Mouse (Mus musculus): ENCODE data around the gene Fbxl17. TPM values are rescaled to one million over a fixed set of nuclear protein-coding genes. Genes with fewer than 3 reads are reported as not detected.

Gene Fbxl17
- total and polyA plus RNA-seq, 2 experiments from 2014 or later: 13.1 to 22.3 TPM

GRCm38 (mm10) chr17:63236846-63237245 is 263.0 kb downstream of the Fbxl17 start:
- no peak overlapping the region for H3K4me2 ChIP-seq (ENCODE audit: low read depth, low read length)
- H3K27ac ChIP-seq: no peak overlapping the region
- H3K9ac ChIP-seq (replicated peaks; ENCODE audit: low read length): no peak overlapping the region
- H3K4me3 ChIP-seq (ENCODE audit: low read length): no peak overlapping the region
- no peaks in the 10 kb centered on the region for H3K9me3 ChIP-seq (ENCODE audit: low read length)
- DNase-seq (ENCODE audit: low spot score): no peak
- no peaks in the 10 kb centered on the region for H3K27me3 ChIP-seq (ENCODE audit: insufficient read depth, low read length)
- no peaks in the 10 kb centered on the region for H3K4me1 ChIP-seq (ENCODE audit: insufficient read depth, low read length)
- no peak for TF ChIP-seq CTCF (IDR thresholded peaks at IDR 0.05; ENCODE audit: low read depth)
- H3K36me3 ChIP-seq (ENCODE audit: insufficient read depth, low read length): no peaks in the 10 kb centered on the region
- ATAC-seq: no peak

DNA sequence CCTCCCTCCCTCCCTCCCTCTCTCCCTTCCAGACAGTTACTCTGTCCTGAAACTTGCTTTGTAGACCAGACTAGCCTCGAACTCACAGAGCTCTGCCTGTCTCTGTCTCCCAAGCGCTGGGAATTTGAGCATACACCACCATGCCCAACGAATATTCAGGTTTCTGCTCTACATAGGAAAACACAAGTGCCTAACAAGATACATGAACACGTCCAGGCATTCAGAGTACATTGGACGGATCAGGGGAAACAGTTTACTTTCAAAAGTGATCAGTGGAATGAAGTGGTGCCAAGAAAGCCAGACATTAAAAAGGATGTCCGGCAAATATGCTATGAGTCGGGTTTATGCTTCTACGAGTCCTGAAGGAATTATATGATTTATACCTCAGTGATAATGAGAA is 263.6 kb downstream of the Fbxl17 start:
- TF ChIP-seq CTCF (IDR thresholded peaks at IDR 0.05; ENCODE audit: low read depth): no peak

DNA sequence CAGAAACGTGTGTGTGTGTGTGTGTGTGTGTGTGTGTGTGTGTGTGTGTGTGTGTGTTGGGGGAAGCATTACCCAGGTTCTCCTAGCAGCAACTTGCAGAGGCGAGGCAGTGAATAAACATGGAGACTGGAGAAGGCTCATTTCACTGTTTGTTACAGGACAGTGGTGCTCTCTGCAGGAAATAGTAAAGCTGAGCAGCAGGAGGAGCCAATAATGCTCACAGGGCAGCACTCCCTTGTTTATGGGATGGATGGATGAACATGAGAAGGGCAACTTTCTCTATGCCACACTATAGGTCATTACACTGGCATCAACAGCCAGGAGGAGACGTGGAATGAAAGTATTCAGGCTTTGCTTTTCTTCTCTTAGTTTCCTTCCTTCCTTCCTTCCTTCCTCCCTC is 264.0 kb downstream of the Fbxl17 start:
- no peaks in the 10 kb centered on the region for H3K4me1 ChIP-seq (ENCODE audit: insufficient read depth, low read length)
- no peak for TF ChIP-seq CTCF (IDR thresholded peaks at IDR 0.05; ENCODE audit: low read depth)
- 65% methylated on average over 3 of the region's 3 CpGs for WGBS

More for the DNA sequence above, 263.6 kb downstream of the Fbxl17 start:
- no peak overlapping the region for H3K9ac ChIP-seq (replicated peaks; ENCODE audit: low read length)
- no peak overlapping the region for H3K4me3 ChIP-seq (ENCODE audit: low read length)
- no peak overlapping the region for H3K27ac ChIP-seq
- H3K4me1 ChIP-seq (ENCODE audit: insufficient read depth, low read length): no peaks in the 10 kb centered on the region
- DNase-seq (ENCODE audit: low spot score) (no peak), ATAC-seq (no peak)
- H3K9me3 ChIP-seq (ENCODE audit: low read length): no peaks in the 10 kb centered on the region
- no peaks in the 10 kb centered on the region for H3K36me3 ChIP-seq (ENCODE audit: insufficient read depth, low read length)
- H3K4me2 ChIP-seq (ENCODE audit: low read depth, low read length): no peak overlapping the region
- WGBS: 84% methylated on average over 8 of the region's 8 CpGs
- no peaks in the 10 kb centered on the region for H3K27me3 ChIP-seq (ENCODE audit: insufficient read depth, low read length)

GRCm38 (mm10) chr17:63229111-63229510 is 270.7 kb downstream of the Fbxl17 start:
- Histone ChIP-seq H3K9ac (replicated peaks; ENCODE audit: low read length) (no peak overlapping the region), H3K4me3 (ENCODE audit: low read length) (no peak overlapping the region), H3K27me3 (ENCODE audit: insufficient read depth, low read length) (no peaks in the 10 kb centered on the region), H3K9me3 (ENCODE audit: low read length) (no peaks in the 10 kb centered on the region), H3K27ac (no peak overlapping the region), H3K4me1 (ENCODE audit: insufficient read depth, low read length) (no peaks in the 10 kb centered on the region), H3K4me2 (ENCODE audit: low read depth, low read length) (no peak overlapping the region), H3K36me3 (ENCODE audit: insufficient read depth, low read length) (no peaks in the 10 kb centered on the region)
- 52% methylated on average over 4 of the region's 4 CpGs for WGBS
- DNase-seq (ENCODE audit: low spot score) (peak; percentile 15), ATAC-seq (no peak)
- no peak for TF ChIP-seq CTCF (IDR thresholded peaks at IDR 0.05; ENCODE audit: low read depth)

More for the DNA sequence above, 264.0 kb downstream of the Fbxl17 start:
- Histone ChIP-seq H3K9me3 (ENCODE audit: low read length) (no peaks in the 10 kb centered on the region), H3K9ac (replicated peaks; ENCODE audit: low read length) (no peak overlapping the region), H3K4me2 (ENCODE audit: low read depth, low read length) (no peak overlapping the region), H3K27ac (no peak overlapping the region), H3K36me3 (ENCODE audit: insufficient read depth, low read length) (no peaks in the 10 kb centered on the region), H3K4me3 (ENCODE audit: low read length) (no peak overlapping the region), H3K27me3 (ENCODE audit: insufficient read depth, low read length) (no peaks in the 10 kb centered on the region)
- ATAC-seq (no peak), DNase-seq (ENCODE audit: low spot score) (no peak)

DNA sequence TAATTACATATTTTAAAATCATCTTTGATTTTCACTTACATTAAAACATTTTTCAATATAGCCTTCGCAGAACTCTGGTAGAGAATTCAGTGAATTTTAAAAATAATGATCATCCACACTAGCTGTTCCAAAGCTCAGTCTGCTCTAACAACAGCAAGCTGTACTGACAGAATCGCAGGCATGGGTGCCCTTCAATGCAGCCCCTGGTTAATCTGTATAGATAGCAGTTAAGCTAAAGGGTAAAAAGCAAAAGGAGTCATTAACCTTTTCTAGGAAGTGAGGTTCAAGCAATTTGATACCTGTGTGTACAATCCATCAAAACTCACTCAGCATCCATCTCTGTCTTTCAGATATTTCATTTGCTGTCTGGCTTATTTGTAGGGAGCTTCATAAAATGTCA is 273.4 kb downstream of the Fbxl17 start:
- ATAC-seq (no peak), DNase-seq (ENCODE audit: low spot score) (no peak)
- Histone ChIP-seq H3K9ac (replicated peaks; ENCODE audit: low read length) (no peak overlapping the region), H3K27me3 (ENCODE audit: insufficient read depth, low read length) (no peaks in the 10 kb centered on the region), H3K27ac (no peak overlapping the region), H3K4me1 (ENCODE audit: insufficient read depth, low read length) (no peaks in the 10 kb centered on the region), H3K4me3 (ENCODE audit: low read length) (no peak overlapping the region), H3K4me2 (ENCODE audit: low read depth, low read length) (no peak overlapping the region), H3K9me3 (ENCODE audit: low read length) (no peaks in the 10 kb centered on the region), H3K36me3 (ENCODE audit: insufficient read depth, low read length) (no peaks in the 10 kb centered on the region)
- 62% methylated on average over 2 of the region's 2 CpGs for WGBS
- no peak for TF ChIP-seq CTCF (IDR thresholded peaks at IDR 0.05; ENCODE audit: low read depth)

DNA sequence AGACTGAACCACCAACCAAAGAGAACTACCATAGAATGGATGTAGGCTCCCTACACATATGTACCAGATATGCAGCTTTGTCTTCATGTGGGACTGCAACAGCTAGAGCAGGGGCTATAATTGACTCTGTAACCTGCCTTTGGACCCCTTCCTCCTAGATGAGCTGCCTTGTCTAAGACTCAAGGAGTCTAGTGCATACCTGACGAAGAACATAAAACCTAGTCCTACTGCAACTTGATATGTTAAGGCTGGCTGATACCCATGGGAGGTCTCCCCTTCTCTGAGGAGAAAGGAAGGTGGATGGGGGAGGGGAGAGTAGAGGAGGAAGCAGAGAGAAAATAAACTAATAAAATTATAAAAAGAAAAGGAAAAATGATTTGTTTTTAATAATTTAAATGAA is 273.9 kb downstream of the Fbxl17 start:
- Histone ChIP-seq H3K4me2 (ENCODE audit: low read depth, low read length) (no peak overlapping the region), H3K9ac (replicated peaks; ENCODE audit: low read length) (no peak overlapping the region), H3K36me3 (ENCODE audit: insufficient read depth, low read length) (no peaks in the 10 kb centered on the region), H3K9me3 (ENCODE audit: low read length) (no peaks in the 10 kb centered on the region), H3K27me3 (ENCODE audit: insufficient read depth, low read length) (no peaks in the 10 kb centered on the region), H3K27ac (no peak overlapping the region), H3K4me1 (ENCODE audit: insufficient read depth, low read length) (no peaks in the 10 kb centered on the region), H3K4me3 (ENCODE audit: low read length) (no peak overlapping the region)
- DNase-seq (ENCODE audit: low spot score) (no peak), ATAC-seq (no peak)
- 95% methylated on average over 1 of the region's 1 CpGs for WGBS
- TF ChIP-seq CTCF (IDR thresholded peaks at IDR 0.05; ENCODE audit: low read depth): no peak

DNA sequence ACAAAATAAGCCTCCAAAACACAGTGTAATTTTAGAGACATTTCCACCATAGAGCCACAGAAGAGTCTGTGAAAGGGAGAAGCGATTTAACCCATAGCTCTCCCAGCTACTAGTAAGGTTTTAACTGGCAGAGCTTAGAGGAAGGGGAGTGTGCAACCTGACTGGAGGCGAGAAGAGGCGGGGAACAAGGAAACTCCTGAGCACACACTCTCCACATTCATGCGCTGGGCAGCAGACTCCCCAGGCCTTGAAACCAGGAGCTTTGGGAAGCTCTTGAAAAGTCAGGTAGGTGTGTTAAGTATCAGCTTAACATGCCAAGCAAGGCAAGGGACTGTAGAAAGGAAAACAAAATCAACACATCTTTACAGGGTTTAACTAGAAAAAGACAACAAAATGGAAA is 276.1 kb downstream of the Fbxl17 start:
- DNase-seq (ENCODE audit: low spot score): no peak
- H3K4me1 ChIP-seq (ENCODE audit: insufficient read depth, low read length): no peaks in the 10 kb centered on the region
- no peaks in the 10 kb centered on the region for H3K27me3 ChIP-seq (ENCODE audit: insufficient read depth, low read length)
- H3K4me2 ChIP-seq (ENCODE audit: low read depth, low read length): no peak overlapping the region
- H3K36me3 ChIP-seq (ENCODE audit: insufficient read depth, low read length): no peaks in the 10 kb centered on the region
- 68% methylated on average over 4 of the region's 4 CpGs for WGBS
- no peak for ATAC-seq
- no peak overlapping the region for H3K9ac ChIP-seq (replicated peaks; ENCODE audit: low read length)
- H3K27ac ChIP-seq: no peak overlapping the region
- H3K4me3 ChIP-seq (ENCODE audit: low read length): no peak overlapping the region
- no peaks in the 10 kb centered on the region for H3K9me3 ChIP-seq (ENCODE audit: low read length)
- TF ChIP-seq CTCF (IDR thresholded peaks at IDR 0.05; ENCODE audit: low read depth): no peak
